Mouse (Mus musculus) heart, postnatal 0 days (tissue): Measurements from ENCODE around the gene Ubl4a.

ENCODE experiments used
- CTCF ChIP-seq: IDR thresholded peaks from 2 replicates; pipeline ENCODE4 v1.5.1; 2016; ENCODE audit warnings: antibody characterized with exemption, control low read depth, low read depth
- EP300 ChIP-seq: IDR thresholded peaks from 2 replicates; pipeline ENCODE4 v1.6.1; 2016; ENCODE audit warnings: antibody characterized with exemption, low read depth

- TF ChIP-seq EP300 (no peak), CTCF (no peak)
These were observed 43.8 kb downstream of the Ubl4a start for GRCm38 (mm10) chrX:74329215-74329671.
